Mouse (Mus musculus): ENCODE results near the gene Banf2. TPM values are rescaled to one million over a fixed set of nuclear protein-coding genes. Genes with fewer than 3 reads are reported as not detected.

Gene Banf2
- polyA plus RNA-seq, 3 experiments from 2014 or later: not detected

GRCm38 (mm10) chr2:144107374-144107773, 74.5 kb downstream of the Banf2 start:
- no peak for ATAC-seq

- no peak for ATAC-seq
Measured at GRCm38 (mm10) chr2:144107810-144108209, 75.0 kb downstream of the Banf2 start.

GRCm38 (mm10) chr2:144108376-144108775, 75.5 kb downstream of the Banf2 start:
- no peak for ATAC-seq

GRCm38 (mm10) chr2:144111966-144112365, 79.1 kb downstream of the Banf2 start:
- no peak for ATAC-seq

GRCm38 (mm10) chr2:144112666-144113065, 79.8 kb downstream of the Banf2 start:
- no peak for ATAC-seq

- ATAC-seq: no peak
Measured at GRCm38 (mm10) chr2:144118061-144118460, 85.2 kb downstream of the Banf2 start.

DNA sequence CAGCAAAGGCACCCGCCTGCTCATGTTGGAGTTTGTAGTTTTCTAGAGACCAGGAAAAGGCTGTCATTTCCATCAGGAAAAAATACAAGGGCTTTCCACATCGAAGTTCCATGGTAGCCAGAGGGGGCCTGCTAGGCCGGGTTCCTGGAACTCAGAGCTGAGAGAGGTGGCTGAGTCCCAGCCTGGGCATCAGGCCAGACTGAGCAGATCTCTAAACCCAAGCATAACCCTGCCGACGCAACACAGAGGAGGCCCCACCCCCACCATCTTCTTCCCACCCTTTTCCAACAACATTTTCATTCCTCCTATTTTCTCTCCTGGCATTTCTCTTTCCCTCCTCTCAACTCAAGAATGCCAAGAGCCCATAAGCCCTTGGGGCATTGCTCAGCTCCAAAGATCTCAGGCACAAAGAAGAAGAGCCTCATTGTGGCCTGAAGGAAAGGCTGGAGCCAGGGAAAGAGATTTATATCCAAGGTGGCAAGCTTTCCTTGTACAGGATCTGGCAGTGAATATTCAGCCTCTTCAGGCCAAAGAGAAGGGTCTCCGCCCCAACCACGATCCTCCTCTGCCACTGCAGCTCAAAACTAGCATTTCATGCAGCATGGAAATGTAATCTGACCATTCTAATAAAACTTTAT, 87.4 kb downstream of the Banf2 start:
- no peak for ATAC-seq

GRCm38 (mm10) chr2:144122068-144122467, 89.2 kb downstream of the Banf2 start:
- ATAC-seq: no peak

Other genes starting within 250 kb of the Banf2 start
- not detected for gene Bfsp1, start 169.9 kb upstream of the Banf2 start, polyA plus RNA-seq (2017; shearing (Covaris generic))
- gene Dstn, start 117.7 kb upstream of the Banf2 start, polyA plus RNA-seq (2017; shearing (Covaris generic)): 10 to 100 TPM; 20.8 to 76.5 (median 26.2) TPM
- gene Rrbp1, start 21.8 kb upstream of the Banf2 start, polyA plus RNA-seq (2017; shearing (Covaris generic)): 10 to 100 TPM; 28.4 to 43.0 (median 33.7) TPM
- gene Mgme1, start 237.6 kb downstream of the Banf2 start, polyA plus RNA-seq (2017; shearing (Covaris generic)): 10 to 100 TPM in 2 of 3 experiments, 1 to 10 TPM in 1; 8.9 to 13.5 (median 10.4) TPM
- gene Snx5, start 237.8 kb downstream of the Banf2 start, polyA plus RNA-seq (2017; shearing (Covaris generic)): 100 to 1,000 TPM in 2 of 3 experiments, 10 to 100 TPM in 1; 62.1 to 121 (median 102) TPM

Measured in inflammation-experienced regulatory T-cells, adult 6 months (primary cell).